Mouse (Mus musculus) liver, adult 2 months (tissue): ENCODE measurements around the gene Msrb3.

Source experiments
- CTCF ChIP-seq: fragments of 200-500 bp; IDR thresholded peaks from 2 replicates; pipeline ENCODE4 v1.5.1; 2011; ENCODE audit warnings: low read depth, low read length, control low read depth
- POLR2A ChIP-seq: fragments of 200-500 bp; IDR thresholded peaks from 2 replicates; pipeline ENCODE4 v1.6.1; 2011; ENCODE audit warnings: low read length, control low read depth; ENCODE audit not compliant: insufficient read depth; ENCODE audit errors: extremely low read depth

- no peak for TF ChIP-seq POLR2A
- TF ChIP-seq CTCF, result no peak
Observed at GRCm38 (mm10) chr10:120848677-120849076, 50.2 kb downstream of the Msrb3 start.
